Mouse (Mus musculus) lung, postnatal 25 days (tissue): Measurements from ENCODE around the gene Gm26657.
A peak's percentile ranks its signal among the peaks of the same experiment; 100 is the strongest.

Experiments used
- DNase-seq: peaks from one replicate; pipeline ENCODE4 v3.0.0; 2022; ENCODE audit warnings: low spot score

Gm26657 gene

GRCm38 (mm10) chr4:56757693-56758092 is 17.8 kb downstream of the Gm26657 start:
- DNase-seq, result no peak

- peak; percentile 76 for DNase-seq
These were observed 28.0 kb downstream of the Gm26657 start for GRCm38 (mm10) chr4:56767861-56768284.

GRCm38 (mm10) chr4:56768913-56769312 is 29.0 kb downstream of the Gm26657 start:
- peak; percentile 72 for DNase-seq

DNA sequence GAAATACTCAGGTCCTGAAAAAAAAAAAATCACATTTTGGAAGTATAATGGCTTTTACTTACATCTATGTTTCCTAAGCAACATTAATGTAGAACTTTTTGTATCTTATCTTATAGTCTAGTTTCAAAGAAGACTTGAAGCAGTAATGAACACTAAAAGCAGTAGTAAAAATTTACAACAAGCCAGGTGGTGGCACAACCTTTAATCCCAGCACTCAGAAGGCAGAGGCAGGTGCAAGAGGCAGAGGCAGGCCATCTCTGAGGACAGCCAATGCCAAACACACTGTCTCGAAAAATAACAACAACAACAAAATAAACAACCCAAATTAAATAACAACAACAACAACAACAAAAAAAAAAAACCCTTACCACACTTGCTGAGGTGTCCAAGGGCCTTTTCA is 31.2 kb downstream of the Gm26657 start:
- DNase-seq, result no peak
